Mouse (Mus musculus): Measurements from ENCODE around the gene Bcar1.

Bcar1 gene

DNA sequence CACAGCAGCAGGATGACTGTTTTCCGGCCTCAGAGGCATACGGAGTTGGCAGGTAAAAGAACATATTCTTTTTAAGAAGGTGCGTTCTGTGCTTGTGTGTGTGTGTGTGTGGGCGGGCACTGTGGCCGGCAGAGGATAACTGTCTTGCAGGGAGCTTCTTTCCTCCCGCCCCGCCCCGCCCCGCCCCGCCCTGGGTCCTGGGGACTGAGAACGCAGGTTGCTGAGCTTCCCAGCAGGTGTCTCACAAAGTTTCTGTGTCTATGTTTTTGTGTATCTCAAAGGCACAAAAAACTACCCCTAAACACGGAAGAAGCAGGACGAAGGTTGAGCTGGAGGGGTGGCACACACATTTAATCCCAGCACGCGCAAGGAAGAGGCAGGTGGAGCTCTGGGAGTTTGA is 25.7 kb upstream of the Bcar1 start:
- no peak for DNase-seq (ENCODE audit: low spot score)

DNA sequence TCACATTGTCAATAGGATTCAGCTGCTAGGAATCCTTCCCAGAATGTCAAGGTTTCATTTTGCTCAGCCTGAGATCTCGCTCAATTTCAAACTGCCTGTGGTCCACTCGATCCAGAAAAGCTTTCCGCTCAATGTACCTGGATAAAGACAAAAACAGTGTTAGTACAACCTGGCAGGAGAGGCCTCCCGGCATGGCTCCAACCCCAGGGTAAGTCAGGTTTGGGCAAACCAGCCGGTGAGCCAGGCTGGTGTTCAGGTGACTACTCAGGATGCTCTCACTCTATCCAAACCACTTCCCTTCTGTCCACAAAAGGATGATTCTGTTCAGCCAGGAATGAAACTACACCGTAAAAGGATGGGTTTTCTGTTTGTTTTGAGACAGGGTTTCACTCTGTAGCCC is 25.0 kb upstream of the Bcar1 start:
- DNase-seq (ENCODE audit: low spot score): no peak

DNA sequence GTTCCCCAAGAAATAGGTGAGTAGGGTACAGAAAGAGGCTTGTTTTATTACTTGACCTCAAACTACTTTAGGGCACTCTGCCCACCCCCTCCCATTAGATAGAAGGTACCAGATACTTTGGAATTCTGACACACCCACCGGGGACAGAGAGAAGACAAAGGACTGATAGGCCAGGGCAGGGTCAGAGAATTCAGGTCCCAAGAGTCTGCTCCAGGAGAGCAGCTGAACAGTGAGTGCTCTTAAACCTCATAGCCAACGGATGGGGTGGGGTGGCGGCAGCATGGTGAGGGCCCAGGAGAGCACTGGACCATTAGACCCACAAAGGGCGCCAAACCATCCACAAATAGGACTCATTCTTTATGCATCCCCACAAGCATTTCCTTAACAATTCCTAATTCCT is 22.0 kb upstream of the Bcar1 start:
- no peak for DNase-seq (ENCODE audit: low spot score)

DNA sequence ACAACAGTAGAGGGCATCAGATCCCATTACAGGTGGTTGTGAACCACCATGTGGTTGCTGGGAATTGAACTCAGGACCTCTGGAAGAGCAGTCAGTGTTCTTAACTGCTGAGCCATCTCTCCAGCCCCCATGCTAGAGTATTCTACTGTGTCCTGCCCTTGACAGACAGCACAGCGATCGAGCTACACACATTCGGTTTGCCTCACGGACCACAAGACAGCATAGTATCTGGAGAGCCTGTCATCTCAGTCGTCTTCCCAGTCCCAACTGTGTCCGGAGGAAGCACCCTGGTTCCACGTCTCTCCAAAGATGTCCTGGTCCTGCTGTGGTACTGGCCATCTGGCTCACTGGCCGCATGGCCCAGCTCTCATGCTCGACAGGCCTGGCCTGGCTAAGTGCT is 21.5 kb upstream of the Bcar1 start:
- DNase-seq (ENCODE audit: low spot score): no peak

DNA sequence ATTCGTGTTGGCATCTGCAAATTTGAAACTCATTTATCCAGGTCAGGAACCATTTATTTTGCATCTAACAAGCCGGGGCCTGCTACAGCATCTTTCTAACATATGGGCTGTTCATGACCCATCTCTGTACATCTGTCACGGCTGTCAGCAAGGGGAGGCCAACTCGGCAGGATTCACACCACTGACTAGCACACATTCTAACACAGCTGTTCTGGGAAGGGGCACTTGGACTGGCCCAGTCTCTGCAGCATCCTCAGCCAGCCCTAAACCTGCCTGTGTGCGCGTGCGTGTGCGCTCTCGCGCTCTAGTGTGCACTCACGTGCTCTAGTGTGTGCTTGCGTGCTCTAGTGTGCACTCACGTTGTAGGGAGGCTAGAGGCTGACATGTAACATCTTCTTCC is 17.1 kb upstream of the Bcar1 start:
- no peak for DNase-seq (ENCODE audit: low spot score)

DNA sequence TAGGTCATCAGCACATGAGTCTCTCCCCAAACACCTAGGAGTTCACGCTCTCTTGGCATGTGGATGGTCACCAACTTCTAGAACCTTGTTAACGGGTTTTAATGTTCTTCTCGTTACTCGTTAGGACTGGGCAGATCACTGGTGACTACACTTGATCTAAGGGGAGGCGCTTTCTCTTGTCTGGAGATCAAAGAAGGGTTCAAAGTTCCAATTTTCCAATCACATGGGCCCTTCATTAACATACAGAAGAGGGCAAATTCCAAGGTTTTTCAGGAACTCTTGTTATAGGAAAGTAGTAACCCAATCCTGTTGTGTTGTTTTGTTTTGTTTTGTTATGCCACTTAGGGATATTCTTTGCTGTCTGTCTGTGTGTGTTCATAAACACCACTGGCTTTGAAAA is 15.2 kb upstream of the Bcar1 start:
- DNase-seq (ENCODE audit: low spot score): no peak

DNA sequence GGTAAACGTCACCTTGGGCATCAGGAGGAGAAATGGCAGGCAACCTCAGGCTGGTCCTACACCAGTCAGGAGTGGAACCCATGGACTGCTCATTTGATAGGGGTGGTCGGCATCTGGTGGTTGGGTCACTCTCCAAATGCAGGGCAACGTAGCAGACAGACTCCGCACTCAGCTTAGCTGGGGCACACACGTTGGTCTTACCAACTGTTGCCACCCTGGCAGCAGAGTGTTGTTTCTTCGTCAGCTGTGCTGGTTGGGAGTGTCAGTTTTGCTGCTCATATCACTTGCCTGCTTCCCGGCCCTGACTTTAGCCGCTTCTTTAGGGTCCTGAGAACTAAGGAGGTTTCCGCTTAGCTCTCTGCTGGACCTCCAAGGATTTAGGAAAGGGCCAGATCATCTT is 14.0 kb upstream of the Bcar1 start:
- no peak for DNase-seq (ENCODE audit: low spot score)

DNA sequence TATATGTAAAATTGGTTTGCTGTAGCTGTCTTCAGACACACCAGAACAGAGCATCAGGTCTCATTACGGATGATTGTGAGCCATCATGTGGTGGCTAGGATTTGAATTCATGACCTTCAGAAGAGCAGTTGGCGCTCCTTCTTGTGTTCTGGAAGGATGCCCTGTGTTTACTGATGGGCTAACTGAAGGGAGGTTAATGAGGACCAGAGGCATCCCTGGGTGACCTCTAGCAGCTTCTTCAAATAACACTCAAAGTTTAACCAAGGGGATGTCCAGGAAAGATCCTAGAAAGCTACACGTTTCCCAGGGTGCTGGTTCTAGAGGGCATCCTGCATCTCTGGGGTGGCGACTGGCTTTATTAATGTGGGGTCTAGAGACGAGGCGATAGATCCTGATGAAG is 11.1 kb upstream of the Bcar1 start:
- no peak for DNase-seq (ENCODE audit: low spot score)

DNA sequence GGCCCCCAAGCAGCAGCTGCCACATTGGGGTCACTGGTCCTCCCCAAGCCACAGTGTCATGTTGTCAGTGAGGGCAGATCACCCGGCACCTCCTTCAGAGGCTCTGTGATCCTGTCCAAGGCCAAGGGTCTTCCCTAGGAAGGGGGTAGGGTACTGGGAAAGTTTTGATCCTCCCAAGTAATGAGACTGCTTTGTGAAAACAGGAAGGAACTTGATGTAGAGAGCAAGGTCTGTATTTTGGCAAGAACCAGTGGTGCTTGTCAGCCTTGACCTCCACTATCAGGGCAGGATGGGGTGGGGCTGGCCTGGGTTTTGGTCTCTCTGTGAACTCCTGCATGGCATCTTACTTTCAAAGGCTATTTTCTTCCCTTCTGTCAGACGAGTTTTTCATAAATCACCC is 10.5 kb upstream of the Bcar1 start:
- peak; percentile 56 for DNase-seq (ENCODE audit: low spot score)

DNA sequence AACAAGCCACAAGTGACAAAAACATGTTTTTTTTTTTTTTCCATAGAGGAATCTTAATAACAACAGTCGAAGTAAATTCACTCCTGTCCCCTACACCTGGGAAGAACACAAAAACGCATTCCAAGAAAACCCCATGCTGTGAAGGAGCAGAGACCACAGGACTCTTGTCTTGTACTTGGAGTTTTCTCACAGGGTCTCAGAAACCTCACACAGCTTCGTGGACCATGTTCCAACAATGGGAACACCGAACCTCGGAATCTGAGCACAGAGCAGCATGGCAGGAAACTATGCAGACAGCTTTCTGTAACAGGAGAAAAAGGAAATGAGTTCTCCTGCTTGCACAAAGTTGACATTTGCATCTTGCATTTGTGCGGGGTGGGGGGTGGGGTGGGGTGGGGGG is 5.2 kb upstream of the Bcar1 start:
- DNase-seq (ENCODE audit: low spot score): no peak

DNA sequence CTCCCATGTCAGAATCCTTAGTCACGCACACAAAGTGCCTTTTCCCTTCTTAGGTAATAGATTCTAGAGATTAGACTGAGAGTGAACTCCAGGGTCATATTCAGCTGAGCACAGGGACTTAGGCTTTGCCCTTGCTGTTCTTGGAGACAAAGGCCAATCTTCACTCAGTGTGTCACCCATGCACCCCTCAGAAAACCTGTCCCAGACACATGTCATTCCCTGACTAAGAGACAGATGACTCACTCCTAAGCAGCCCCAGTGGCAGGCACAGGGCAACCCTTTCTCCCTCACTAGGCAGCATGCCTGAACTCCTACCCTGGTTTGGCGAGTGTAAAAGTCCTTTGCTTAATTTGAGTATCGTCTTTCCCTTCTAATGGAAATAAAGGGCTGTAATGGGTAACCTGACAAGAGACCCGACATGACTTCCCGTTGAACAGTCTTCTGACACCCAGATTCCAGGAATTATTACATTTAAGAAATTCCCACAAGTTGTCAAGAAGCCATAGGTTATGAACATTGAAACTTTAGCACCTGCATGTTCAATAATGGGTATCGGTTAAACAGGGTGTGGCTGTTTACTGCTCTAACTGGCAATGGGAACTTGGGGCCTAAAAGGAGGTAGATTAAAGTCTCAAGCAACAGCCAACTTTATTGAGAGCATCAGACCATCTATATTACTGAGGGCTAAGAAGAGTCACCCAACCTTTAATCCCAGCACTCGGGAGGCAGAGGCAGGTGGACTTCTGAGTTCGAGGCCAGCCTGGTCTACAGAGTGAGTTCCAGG is 4.4 kb upstream of the Bcar1 start:
- DNase-seq (ENCODE audit: low spot score): no peak

DNA sequence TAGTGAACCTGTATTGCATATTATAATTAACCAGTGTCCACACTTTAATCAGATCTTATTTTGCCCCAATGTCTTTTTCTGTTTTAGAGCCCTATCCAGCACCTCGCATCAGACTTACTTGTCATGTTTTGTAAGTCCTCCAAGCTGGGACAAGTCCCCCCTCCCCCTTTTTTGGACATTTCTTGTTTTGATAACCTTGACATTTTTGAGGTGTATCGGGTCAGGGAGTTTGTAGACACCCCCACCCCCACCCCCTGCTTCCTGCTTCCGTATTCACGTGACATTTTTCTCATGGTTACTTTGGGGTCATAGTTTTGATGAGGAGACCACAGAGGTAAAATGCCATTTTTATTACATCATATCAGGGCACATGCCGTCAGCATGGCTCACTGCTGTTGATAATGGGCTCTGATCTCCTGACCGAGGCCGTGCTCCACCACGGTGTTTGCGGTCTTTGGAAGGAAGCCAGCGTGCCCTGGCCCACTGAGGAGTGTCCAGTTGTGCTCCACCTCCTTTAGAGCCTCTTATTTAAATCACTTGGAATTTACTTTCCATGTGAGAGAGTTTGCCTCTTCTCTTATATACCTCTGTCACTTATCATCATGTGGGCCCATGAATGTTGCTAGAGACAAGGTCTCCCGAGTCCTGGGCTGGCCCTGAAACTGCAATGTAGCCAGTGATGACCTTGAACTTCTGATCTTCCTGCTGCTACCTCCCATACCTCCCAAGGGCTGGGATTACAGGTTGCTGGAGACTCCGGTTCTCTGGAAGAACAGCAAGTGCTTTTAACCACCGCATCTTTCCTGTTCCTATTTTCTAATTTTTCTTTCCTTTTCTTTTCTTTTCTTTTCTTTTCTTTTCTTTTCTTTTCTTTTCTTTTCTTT is 3.2 kb upstream of the Bcar1 start:
- DNase-seq (ENCODE audit: low spot score): peak; percentile 73

DNA sequence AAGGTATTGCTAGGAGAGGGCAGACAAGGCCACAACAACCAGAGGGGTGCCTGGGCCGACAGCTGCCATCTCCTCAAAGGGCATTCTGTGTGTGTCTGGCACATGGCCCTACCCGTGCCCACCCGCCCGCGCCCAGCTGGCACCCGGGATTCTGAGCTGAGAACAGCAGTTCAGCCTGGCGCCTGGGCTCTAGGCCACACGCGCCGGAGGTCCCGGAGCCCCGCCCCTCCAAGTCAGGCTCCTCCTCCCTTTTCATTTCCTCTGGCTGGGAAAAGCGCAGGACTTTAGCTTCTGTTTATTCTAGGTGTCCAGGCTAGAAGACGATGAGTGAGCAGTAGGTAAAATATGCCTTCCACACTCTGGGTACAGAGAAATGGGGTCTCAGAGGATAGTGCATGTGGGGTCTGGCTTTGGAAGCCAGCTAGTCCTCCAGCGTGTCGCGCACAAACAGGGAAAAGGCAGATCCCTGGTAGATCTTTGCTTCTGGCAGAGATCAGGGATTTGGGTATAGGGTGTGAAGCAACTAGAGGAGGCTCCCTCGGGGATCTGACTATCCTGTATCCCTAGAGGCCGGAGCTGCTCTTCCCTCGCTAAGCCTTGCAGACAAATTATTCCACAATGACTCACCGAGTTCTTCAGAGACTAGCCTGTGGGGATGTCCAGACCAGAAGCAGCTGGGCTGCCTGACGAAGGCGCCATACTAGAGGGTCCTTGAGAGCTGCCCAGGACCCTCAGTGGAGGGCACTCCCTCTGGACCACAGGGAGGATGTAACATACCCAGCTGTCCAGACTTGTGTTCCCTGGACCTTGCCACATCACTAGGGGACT is 2.2 kb upstream of the Bcar1 start:
- DNase-seq (ENCODE audit: low spot score): peak; percentile 89

DNA sequence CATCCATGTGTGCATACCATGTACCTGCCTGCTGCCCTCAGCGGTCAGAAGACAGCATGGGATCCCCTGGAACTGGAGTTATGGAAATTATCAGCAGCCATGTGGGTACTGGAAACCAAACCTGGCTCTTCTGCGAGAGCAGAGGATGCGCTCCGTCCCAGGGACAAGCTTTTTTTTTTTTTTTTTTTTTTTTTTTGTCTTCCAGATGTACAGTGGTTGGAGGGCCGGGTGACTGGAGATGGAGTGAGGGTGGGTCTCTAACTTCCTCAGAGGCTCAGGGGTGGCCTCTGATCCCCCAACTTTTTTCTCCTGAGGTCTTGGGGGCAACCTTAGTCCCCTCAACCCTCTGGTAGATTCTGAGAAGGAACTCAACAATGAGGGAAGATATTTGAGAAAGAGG is 1.5 kb upstream of the Bcar1 start:
- DNase-seq (ENCODE audit: low spot score): peak; percentile 35

DNA sequence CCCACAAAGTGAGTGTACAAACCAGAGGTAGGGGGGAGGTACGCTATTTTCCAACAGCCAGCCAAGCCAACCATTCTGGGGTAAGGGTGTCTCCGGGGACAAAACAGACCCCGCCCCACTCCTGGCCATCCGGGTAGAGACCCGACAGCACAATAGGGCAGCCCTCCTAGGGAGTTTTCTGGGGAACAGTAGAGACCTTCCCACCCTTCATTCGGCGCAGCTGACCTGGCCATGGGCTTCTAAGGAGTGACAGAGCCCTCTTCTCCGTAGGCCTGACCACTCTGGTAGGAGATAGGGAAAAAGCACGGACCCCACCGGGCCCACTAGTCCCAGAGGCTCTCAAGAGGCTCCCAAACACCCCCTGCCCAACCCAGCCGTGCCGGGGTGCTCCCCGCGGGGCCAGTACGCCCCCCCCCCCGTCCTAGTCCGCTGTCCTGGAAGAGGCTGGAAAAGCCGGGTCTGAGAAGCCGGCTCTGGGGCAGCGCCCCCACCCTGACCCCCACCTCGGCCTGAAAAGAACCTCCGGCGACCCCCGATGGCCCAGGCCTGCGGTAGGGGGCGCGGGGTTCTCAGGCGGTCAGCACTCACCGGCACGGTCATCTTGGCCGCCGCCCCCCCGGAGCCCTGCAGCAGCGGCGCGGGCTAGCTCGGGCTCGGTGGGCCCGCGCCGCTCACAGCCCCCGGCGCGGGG is 363 bp downstream of the Bcar1 start:
- peak; percentile 63 for DNase-seq (ENCODE audit: low spot score)

DNA sequence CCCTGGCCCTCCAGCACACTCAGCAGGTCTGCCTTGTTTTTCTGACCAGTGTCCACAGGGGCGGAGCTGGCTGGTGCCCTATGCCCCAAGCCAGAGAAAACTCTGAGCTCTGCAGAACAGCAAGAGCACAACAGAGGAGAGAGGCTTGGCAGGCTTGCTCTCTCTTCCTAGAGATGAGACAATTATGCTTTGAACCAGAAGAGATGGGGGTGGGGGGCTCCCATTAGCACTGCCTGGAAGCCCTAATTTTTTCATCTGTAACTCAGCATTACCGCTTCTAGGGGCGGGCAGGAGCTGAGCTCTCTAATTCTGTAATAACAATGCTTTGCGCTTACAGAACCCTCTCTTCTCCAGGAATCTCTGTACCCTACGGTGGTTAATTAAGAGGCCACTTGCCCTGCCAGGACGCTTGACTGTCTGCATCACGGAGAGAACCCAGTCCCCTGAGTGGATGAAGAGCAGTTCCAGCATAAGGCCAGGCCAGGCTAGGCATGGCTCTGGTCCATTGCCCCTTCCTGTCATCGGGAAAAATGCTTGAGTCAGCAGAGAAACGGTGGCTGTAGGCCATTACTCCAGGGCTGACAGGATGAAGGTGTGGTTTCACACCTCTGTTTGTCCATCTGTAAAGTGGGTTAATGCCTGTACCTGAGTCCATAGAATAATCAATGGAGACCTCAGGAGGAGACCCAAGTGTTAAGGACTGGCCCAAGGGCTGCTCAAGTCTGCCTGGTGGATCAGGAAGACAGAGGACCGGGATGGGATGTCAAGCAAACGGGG is 1.2 kb downstream of the Bcar1 start:
- DNase-seq (ENCODE audit: low spot score): peak; percentile 52

DNA sequence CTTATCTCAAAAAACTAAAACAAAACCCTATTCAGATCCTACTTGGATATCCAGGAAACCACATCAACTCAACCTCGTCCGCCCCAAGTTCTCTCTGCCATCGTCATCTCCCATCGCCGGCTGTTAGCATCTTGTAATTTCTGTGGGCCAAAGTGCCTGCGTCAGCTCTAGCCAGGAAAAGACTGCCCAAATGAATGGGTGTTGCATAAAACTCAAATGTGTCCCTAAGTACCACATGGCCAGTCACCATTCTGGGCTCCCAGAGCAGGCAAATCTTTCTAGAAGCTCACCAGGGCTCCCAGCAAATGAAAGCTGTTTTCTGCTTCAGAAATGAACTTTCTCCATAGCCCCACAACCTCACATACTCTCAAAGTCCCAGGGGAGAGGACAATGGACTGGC is 2.1 kb downstream of the Bcar1 start:
- DNase-seq (ENCODE audit: low spot score): peak; percentile 40

DNA sequence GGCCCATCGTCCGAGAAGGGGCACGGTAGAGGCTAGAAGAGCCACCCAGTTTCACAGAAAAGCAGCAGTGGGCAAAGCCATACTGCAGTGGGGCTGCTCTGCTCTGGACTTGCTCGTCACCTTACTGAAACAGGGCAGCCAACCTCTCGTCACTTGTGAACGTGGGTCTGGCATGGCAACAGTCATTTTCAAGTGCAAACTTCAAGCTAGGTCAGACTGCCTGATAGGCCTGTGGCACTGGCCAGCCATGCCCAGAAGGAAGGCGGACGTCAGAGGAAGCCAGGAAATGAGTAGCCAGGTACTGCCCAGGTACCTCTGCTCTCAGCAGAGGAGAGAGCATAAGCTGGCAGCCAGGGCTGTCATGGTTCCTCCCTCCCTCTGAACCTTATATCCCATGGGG is 2.6 kb downstream of the Bcar1 start:
- DNase-seq (ENCODE audit: low spot score): peak; percentile 38

DNA sequence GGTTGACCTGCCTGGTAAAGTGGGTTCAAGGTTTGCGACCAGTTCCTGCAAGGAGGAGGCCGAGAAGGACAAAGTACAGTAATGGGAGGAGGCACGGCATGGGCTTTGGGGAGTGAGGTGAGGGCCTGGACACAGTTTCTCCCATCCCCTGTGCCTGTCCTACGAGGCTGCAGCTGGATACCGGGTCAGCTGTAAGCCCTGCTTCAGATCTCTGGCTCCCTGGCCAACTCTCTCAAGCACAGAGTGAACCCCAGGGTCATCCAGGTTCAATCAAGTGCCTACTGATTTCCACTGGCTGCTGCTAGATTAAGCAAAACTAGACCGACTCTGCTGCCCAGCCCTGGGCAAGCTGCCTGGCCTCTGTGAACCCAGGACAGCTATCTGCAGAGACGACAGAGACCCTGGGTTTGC is 3.3 kb downstream of the Bcar1 start:
- DNase-seq (ENCODE audit: low spot score): peak; percentile 47

DNA sequence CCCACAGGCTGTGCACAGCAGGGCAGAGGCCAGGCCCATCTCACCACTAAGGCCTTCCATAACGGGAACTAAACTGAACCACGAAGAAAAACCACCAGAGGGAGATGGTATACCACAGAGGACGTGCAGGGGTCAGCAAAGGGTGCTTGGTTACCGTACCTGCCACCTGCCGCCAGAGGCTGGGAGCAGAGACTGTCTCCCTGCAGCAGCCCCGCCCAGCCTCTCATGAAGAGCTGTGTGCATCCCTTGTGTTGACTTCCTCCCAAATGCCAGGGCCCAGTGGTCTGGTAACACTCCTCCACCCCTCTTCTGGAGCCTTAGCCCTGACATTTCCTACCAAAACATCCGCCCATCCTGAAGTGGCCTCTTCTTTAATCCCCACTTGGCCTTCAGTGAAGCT is 4.0 kb downstream of the Bcar1 start:
- peak; percentile 46 for DNase-seq (ENCODE audit: low spot score)

DNA sequence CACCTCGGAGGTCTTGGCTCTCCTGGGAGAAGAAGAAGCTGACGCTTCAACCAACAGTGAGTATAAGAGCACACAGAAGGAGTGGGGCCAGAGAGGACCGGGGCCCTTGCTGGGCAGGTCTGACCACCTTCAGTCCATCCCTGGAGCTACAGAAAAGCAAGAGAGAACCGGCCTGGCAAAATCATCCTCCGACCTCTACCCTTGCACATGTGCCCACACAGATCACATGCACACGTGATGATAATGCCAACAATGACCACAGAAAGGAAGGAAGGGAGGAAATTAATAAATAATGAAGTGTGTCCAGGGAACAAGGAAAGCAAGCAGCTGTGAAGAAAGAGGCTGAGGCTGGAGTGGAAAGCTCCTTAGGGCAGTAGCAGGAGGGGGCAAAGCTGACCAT is 4.7 kb downstream of the Bcar1 start:
- peak; percentile 37 for DNase-seq (ENCODE audit: low spot score)
